Mouse (Mus musculus) neural tube, embryonic 15.5 days (tissue): Measurements from ENCODE around the gene Elmo3. TPM values are rescaled to one million over a fixed set of nuclear protein-coding genes. Genes with fewer than 3 reads are reported as not detected.

Experiments
- ATAC-seq: fragments of 200-750 bp; cut with Nextera tagmentation; 2 replicates; pipeline ENCODE4 v1.8.0; 2017; ENCODE audit warnings: mild to moderate bottlenecking, moderate TSS enrichment, moderate library complexity; ENCODE audit not compliant: low FRiP score
- H3K27ac ChIP-seq: fragments of 300-500 bp; sonication (generic); replicated peaks from 2 replicates; pipeline ENCODE4 v1.5.1; 2015; ENCODE audit warnings: mild to moderate bottlenecking, inconsistent platforms
- H3K27me3 ChIP-seq: fragments of 300-500 bp; sonication (generic); replicated peaks from 2 replicates; pipeline ENCODE4 v1.6.1; 2015; ENCODE audit warnings: inconsistent platforms
- H3K36me3 ChIP-seq: fragments of 300-500 bp; sonication (generic); 2 replicates; pipeline ENCODE4 v1.6.1; 2015; ENCODE audit warnings: inconsistent platforms
- H3K4me1 ChIP-seq: fragments of 300-500 bp; sonication (generic); 2 replicates; pipeline ENCODE4 v1.6.1; 2015; ENCODE audit warnings: inconsistent platforms
- H3K4me2 ChIP-seq: fragments of 300-500 bp; sonication (generic); 2 replicates; pipeline ENCODE4 v1.6.1; 2015; ENCODE audit warnings: inconsistent platforms, mild to moderate bottlenecking, moderate library complexity
- H3K4me3 ChIP-seq: fragments of 300-500 bp; sonication (generic); replicated peaks from 2 replicates; pipeline ENCODE4 v1.5.1; 2015; ENCODE audit warnings: mild to moderate bottlenecking, inconsistent platforms
- H3K9ac ChIP-seq: fragments of 300-500 bp; sonication (generic); replicated peaks from 2 replicates; pipeline ENCODE4 v1.6.1; 2015; ENCODE audit warnings: mild to moderate bottlenecking, inconsistent platforms
- H3K9me3 ChIP-seq: fragments of 300-500 bp; sonication (generic); replicated peaks from 2 replicates; pipeline ENCODE4 v1.6.1; 2016; ENCODE audit warnings: inconsistent platforms
- WGBS: fragments of 180-500 bp; shearing (Covaris S2); methylation state at CpG from one replicate; pipeline ENCODE4 v1.1.7; 2015; ENCODE audit warnings: mixed read lengths; 5-methylcytosine and 5-hydroxymethylcytosine counted together
- polyA plus RNA-seq: library from polyadenylated mRNA; unstranded; fragments of >200 nt; fragmentation: Nextera tagmentation; extraction: Ambion mirVana; gene quantifications from 2 replicates; pipeline ENCODE4 v1.2.1, GENCODE M21; 2015

Elmo3 gene
- polyA plus RNA-seq, 1 experiment from 2014 or later: 1.1 TPM

DNA sequence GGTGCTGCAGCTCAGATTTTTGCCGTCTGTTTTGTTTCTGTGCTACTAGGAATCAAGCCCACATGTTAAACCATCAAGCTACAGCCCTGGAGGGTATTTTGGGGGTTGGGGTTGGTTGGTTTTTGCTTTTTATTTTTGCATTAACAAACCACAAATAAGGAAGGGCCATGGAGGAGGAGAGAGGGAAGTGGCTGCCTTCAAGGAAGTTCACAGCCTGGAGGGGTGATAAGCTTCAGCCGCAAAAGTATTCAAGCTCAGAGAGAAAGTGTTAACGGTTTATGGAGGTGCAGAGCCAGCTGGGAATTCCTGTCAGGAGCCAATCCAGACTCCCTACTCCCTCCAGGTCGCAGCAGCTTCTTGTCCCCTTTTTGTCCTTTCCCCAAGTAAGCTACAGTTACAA, 33.6 kb downstream of the Elmo3 start:
- Histone ChIP-seq H3K36me3 (peaks cover 5% of the 10 kb centered on the region; the same call in 1 of the 2 replicates), H3K27me3 (no peaks in the 10 kb centered on the region), H3K9me3 (no peaks in the 10 kb centered on the region), H3K9ac (no peak overlapping the region), H3K4me1 (no peaks in the 10 kb centered on the region), H3K4me3 (no peak overlapping the region), H3K4me2 (no peak overlapping the region), H3K27ac (no peak overlapping the region)
- 55% methylated on average over 4 of the region's 4 CpGs for WGBS
- no peak for ATAC-seq

DNA sequence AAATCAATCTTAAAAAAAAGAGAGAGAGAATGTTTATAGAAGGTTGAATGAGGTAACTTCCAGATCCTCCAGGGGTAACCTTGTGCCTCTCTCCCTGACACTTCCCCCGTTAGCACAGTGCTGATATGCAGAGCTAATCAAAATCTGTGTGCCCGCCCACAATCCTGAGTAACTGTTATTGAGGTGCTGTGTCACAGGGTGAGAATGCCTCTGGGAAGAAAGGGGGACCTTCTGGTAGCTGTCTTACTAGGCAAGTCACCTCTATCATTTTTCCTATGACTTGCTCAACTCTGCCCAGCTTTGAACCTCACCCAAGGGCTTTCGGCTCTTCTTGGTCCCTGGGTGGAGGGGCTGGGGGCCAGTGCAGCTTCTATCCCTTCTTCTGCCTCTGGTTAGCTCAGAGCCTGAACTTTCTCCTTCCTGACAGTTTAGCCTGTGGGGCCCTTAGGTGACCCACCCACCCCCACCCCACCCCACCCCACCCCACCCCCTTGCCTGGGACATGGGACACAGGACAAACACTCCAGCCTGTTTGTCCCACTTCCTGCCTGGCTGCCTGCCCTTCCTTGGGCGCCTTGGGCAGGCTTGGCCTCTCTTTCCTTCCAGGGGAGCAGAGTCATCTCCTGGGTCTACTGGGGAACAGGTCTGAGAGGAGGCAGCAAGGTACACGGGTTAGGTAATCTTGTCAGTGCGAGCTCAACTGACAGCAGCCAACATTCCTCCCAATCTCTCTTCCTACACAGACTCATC, 34.7 kb downstream of the Elmo3 start:
- H3K9me3 ChIP-seq: no peaks in the 10 kb centered on the region
- no peaks in the 10 kb centered on the region; the same call in 1 of the 2 replicates for H3K4me1 ChIP-seq
- no peak overlapping the region for H3K4me3 ChIP-seq
- no peak overlapping the region for H3K27ac ChIP-seq
- H3K36me3 ChIP-seq: no peaks in the 10 kb centered on the region
- H3K4me2 ChIP-seq: no peak overlapping the region
- no peak overlapping the region for H3K9ac ChIP-seq
- H3K27me3 ChIP-seq: no peaks in the 10 kb centered on the region
- no peak for ATAC-seq
- WGBS: 89% methylated on average over 6 of the region's 6 CpGs

DNA sequence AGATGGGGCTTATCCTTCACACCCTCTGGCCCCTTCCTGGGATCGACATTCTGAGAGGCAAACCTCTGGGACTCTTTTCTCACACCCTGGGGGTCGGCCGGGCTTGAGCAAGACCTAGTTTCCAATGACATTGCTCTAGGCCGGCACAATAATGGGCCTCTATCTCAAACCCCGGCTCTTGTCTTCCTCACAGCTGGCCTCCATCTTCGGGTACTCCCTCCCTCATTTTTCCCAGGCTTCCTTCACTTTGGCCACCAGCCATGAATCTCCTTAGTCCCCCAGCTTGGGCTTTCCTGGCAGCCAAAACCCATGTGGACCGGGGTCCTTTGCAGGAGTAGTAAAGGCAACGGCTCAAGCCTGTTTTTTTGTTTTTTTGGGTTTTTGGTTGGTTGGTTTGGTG, 36.0 kb downstream of the Elmo3 start:
- no peak overlapping the region for H3K9ac ChIP-seq
- H3K36me3 ChIP-seq: no peaks in the 10 kb centered on the region
- no peak for ATAC-seq
- peaks cover under 1% of the 10 kb centered on the region for H3K27me3 ChIP-seq
- WGBS: 49% methylated on average over 8 of the region's 8 CpGs
- H3K9me3 ChIP-seq: no peaks in the 10 kb centered on the region
- H3K27ac ChIP-seq: no peak overlapping the region
- peaks cover 7% of the 10 kb centered on the region for H3K4me1 ChIP-seq
- H3K4me2 ChIP-seq: no peak overlapping the region
- no peak overlapping the region for H3K4me3 ChIP-seq

DNA sequence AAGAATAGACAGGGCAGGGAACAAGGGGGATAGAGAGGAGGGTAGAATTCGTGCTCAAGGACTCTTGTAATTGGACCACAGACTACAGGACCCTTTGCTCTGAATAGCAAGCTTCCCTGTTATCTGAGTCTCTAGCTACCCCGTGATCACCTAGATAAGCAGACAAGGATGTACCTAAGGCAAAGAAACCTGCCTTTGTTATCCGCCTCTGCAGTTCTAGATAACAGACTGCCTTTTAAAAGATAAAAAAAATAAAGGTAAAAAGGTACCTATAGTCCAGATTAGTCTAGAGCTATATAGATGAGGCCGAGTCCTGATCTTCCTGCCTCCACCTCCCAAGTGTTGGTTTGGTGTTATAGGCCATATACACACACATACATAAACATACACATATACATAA, 37.4 kb downstream of the Elmo3 start:
- no peaks in the 10 kb centered on the region for H3K36me3 ChIP-seq
- no peak overlapping the region for H3K4me3 ChIP-seq
- no peaks in the 10 kb centered on the region for H3K9me3 ChIP-seq
- no peak overlapping the region for H3K27ac ChIP-seq
- H3K27me3 ChIP-seq: peaks cover 13% of the 10 kb centered on the region
- no peak for ATAC-seq
- no peak overlapping the region for H3K4me2 ChIP-seq
- 69% methylated on average over 4 of the region's 4 CpGs for WGBS
- peaks cover 21% of the 10 kb centered on the region for H3K4me1 ChIP-seq
- no peak overlapping the region for H3K9ac ChIP-seq

DNA sequence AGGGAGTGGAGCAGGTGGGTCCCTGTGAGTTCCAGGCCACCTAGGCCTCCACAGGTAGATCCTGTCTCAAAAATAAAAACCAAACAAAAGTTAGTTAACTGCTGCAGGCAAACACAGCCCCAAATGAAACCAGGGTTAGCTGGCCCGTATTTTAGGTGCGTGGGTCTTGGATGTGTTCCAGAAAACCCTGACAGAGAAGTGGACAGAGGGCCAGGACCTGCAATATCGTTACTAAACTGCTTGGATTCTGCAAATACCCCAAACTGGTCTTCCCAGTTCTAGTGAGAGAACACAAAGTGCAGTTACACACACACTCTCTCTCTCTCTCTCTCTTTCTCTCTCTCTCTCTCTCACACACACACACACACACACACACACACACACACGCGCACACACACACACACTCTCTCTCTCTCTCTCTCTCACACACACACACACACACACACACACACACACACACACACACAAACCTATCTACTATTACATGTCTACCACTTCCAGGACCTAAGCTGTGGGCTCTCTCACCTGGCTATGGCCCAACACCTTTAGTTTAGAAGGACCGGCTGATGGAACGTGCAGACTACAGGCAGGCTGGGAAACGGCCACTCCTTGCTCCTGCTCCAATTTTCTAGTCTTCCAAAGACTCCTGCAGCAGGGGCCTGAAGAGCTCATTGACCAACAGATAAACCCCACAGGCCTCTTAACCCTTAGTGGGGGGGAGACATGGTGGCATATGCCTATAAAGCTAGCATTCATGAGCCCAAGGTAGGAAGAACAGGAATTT, 38.6 kb downstream of the Elmo3 start:
- H3K36me3 ChIP-seq: no peaks in the 10 kb centered on the region
- no peak overlapping the region for H3K9ac ChIP-seq
- no peaks in the 10 kb centered on the region for H3K9me3 ChIP-seq
- no peak overlapping the region for H3K27ac ChIP-seq
- 80% methylated on average over 7 of the region's 8 CpGs for WGBS
- H3K4me3 ChIP-seq: no peak overlapping the region
- H3K4me2 ChIP-seq: no peak overlapping the region
- ATAC-seq: no peak
- peaks cover 30% of the 10 kb centered on the region for H3K4me1 ChIP-seq
- H3K27me3 ChIP-seq: peaks cover 13% of the 10 kb centered on the region

DNA sequence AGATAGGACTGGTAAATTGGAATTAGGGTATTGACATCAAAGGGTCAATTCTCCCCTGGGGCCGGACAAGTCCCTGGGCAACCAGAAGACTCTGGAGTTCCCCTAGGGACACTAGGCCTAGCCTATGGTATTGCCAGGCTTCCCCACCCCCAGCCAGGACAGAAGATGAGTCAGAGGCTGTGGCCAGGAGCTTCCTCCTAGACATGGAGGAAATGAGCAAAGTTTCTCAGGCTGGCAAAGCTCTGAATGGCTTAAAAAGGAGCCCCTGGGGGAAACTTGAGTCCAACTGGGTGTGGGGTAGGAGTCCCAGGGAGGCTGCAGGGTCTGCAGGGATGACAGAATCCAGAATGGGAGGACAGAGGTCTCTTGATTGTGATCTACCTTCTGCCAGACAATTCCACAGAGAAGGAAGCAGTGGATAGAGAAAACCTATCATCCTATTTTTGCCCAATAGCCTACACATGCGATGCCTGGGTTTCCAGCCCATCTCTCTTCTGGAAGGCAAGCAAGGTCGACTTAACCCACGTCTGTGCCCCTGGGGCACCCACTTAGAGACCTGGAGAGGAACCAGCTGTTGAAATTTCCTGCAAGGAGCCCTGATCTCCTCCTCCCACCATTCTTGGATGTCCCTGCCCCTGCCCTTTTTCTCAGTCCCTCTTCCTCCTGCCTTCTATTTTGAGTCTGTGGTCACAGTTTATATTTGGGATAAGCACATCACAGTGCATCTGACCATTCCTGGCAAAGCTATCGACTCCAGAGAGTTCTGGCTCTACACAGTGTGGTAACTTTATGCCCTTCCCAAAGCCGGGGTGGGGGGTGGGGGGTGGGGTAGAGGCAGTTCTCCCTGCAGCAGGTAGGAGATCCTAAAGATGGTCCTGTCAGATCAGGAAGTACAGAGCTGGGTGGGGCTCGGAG, 39.9 kb downstream of the Elmo3 start:
- no peak overlapping the region for H3K9ac ChIP-seq
- peaks cover 38% of the 10 kb centered on the region for H3K4me1 ChIP-seq
- H3K4me3 ChIP-seq: no peak overlapping the region
- H3K9me3 ChIP-seq: no peaks in the 10 kb centered on the region
- H3K36me3 ChIP-seq: no peaks in the 10 kb centered on the region
- ATAC-seq: no peak
- H3K4me2 ChIP-seq: no peak overlapping the region
- no peak overlapping the region for H3K27ac ChIP-seq
- WGBS: 72% methylated on average over 7 of the region's 7 CpGs
- peaks cover 13% of the 10 kb centered on the region for H3K27me3 ChIP-seq

DNA sequence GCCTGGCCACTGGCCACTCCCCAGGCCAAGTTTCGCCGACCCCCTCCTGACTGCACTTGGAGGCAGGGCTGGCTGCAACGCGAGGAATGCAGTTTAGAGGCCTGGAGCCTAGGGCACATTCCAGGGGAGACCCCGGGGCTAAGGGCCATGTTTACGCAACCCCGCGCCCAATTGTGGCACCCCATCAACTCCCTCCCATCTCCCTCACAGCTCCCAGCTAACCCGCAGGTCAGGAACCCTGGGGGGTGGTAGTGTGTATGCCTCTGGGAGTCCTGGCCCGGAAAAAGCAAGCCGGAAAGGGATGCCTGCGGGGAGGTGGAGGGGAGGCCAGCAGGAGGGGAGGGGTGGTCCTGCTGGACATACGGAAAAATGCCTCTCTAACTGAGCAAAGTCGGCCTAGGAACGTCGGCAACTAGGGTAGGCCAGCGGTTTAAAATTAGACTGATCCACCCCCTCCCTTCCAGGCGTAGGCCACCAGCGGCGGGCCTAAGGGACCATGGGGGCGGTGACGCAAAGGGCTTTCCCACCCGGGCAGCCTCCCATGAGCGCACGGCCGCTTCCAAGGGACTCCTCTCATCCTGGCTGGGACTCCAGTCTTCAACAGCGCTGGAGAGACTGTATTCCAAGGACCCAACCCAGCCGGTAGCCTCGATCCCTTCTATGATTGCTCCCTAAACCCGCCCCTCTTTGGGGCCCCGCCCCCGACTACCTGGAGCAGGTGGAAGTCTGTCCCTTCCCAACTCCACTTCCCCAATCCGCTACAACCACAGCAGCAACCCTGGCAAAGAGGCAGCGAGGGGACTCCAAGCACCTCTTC, 41.4 kb downstream of the Elmo3 start:
- 3% methylated on average over 34 of the region's 34 CpGs for whole genome bisulfite sequencing
- H3K36me3 ChIP-seq: no peaks in the 10 kb centered on the region
- H3K4me2 ChIP-seq: peak overlapping the region; percentile 98
- H3K9me3 ChIP-seq: no peaks in the 10 kb centered on the region
- H3K27ac ChIP-seq: peak overlapping the region; percentile 43; the same call in 1 of the 2 replicates
- ATAC-seq: peak; percentile 4; the same call in 1 of the 2 replicates
- peaks cover 49% of the 10 kb centered on the region for H3K4me1 ChIP-seq
- peak overlapping the region; percentile 79 for H3K4me3 ChIP-seq
- peak overlapping the region; percentile 49 for H3K9ac ChIP-seq
- peaks cover 13% of the 10 kb centered on the region for H3K27me3 ChIP-seq

DNA sequence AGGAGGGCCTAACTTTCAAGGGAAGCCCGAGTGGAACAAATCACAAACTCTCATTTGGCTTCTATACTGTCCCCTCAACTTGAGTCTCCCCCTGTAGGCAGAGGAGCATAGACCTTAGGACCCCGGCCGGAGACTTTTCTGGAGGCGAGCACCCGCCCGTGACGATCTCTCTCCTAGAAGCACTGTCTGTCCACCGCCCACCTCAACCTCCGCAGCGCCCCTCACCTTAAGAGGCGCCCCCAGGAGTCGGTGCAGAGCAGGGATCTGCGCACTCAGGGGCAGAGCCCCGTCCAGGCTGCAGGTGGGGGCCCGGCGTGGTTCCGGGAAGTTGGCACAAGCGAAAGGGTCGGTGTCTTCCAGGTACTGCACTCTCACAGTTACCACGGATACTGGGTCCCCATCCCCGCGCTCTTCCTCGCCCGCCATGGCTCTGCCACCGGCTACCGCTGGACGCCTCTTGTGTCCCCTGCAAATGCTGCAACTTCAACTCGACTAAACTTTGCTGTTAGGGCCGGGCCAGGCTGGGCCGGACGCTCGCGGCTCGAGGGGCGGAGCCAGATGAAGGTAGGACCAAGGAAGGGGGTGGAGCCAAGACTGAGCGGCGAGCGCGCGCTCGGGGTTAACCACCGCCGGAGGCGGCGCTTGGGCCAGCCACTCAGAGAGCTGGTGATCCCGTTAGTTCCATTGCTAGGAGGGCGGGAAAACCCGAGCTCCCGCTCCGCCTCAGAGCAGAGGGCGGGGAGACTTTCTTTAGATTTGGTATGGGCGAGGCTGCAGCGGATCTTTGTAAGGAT, 42.2 kb downstream of the Elmo3 start, which contains the start of gene Fhod1:
Gene Fhod1 (minus strand): TSS at position 526 of the 794 bp plus-strand sequence.
- H3K36me3 ChIP-seq: no peaks in the 10 kb centered on the region
- peak; percentile 87 for ATAC-seq
- WGBS: under 1% methylated on average over 53 of the region's 53 CpGs
- H3K9me3 ChIP-seq: no peaks in the 10 kb centered on the region
- peak within 1 kb of the TSS; percentile 98 for H3K4me2 ChIP-seq
- peak within 1 kb of the TSS; percentile 82 for H3K9ac ChIP-seq
- peaks cover 13% of the 10 kb centered on the region for H3K27me3 ChIP-seq
- H3K4me3 ChIP-seq: peak within 1 kb of the TSS; percentile 79
- peaks cover 49% of the 10 kb centered on the region for H3K4me1 ChIP-seq
- peak within 1 kb of the TSS; percentile 81 for H3K27ac ChIP-seq

DNA sequence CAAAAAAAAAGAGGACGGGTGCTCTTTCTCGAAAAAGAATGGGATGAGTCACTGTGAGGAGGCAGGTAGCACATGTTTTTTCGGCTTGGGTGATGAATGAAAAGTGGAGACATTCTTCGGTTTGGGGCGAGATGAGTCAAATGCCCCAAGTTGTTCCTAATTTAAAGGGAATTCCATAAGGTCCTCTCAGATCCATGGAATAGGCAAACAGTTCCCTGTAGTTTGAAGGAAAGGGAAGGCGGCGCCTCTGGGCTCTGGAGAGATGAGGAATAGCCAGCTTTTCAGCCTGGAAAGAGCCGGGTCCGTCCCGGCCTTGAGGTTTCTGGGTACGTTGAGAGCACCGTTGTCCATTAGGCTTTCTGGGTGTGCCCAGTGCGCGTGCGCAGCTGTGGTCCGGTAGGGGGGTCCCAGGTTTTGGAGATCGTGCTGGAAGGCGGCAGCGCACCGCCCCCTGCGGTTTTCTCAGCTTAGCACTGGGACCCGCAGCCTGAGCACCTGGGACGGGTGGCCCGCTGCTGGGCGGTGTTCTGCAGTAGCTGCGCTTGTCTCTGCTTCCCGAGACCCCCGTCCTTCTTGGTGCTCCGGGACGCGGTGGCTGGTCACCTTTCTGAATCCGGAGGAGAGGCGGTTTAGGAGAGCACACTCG, 43.2 kb downstream of the Elmo3 start, which contains the start of gene Slc9a5:
Gene Slc9a5 (plus strand): TSS at position 394 of the 646 bp plus-strand sequence.
- H3K27ac ChIP-seq: peak within 1 kb of the TSS; percentile 81
- ATAC-seq: peak; percentile 51
- H3K4me3 ChIP-seq: peak within 1 kb of the TSS; percentile 79
- peaks cover 13% of the 10 kb centered on the region for H3K27me3 ChIP-seq
- H3K9me3 ChIP-seq: no peaks in the 10 kb centered on the region
- H3K36me3 ChIP-seq: no peaks in the 10 kb centered on the region
- WGBS: under 1% methylated on average over 34 of the region's 34 CpGs
- peak within 1 kb of the TSS; percentile 82 for H3K9ac ChIP-seq
- peak within 1 kb of the TSS; percentile 98 for H3K4me2 ChIP-seq
- H3K4me1 ChIP-seq: peaks cover 49% of the 10 kb centered on the region
